Mouse (Mus musculus) embryonic facial prominence, embryonic 12.5 days (tissue): ENCODE results near the gene Ccdc47. TPM values are rescaled to one million over a fixed set of nuclear protein-coding genes. Genes with fewer than 3 reads are reported as not detected.
A peak's percentile ranks its signal among the peaks of the same experiment; 100 is the strongest.

ENCODE experiments used
- ATAC-seq: fragments of 200-750 bp; cut with Nextera tagmentation; 2 replicates; pipeline ENCODE4 v1.8.0; 2017; ENCODE audit not compliant: insufficient number of reproducible peaks, insufficient read depth, low FRiP score, low TSS enrichment
- H3K27ac ChIP-seq: fragments of 300-500 bp; sonication (generic); 2 replicates; pipeline ENCODE4 v1.5.1; 2016; ENCODE audit warnings: mild to moderate bottlenecking
- H3K27me3 ChIP-seq: fragments of 300-500 bp; sonication (generic); 2 replicates; pipeline ENCODE4 v1.6.1; 2016; ENCODE audit warnings: mild to moderate bottlenecking, moderate library complexity
- H3K36me3 ChIP-seq: fragments of 300-500 bp; sonication (generic); 2 replicates; pipeline ENCODE4 v1.6.1; 2016; ENCODE audit warnings: mild to moderate bottlenecking
- H3K4me1 ChIP-seq: fragments of 300-500 bp; sonication (generic); 2 replicates; pipeline ENCODE4 v1.6.1; 2016
- H3K4me2 ChIP-seq: fragments of 300-500 bp; sonication (generic); replicated peaks from 2 replicates; pipeline ENCODE4 v1.6.1; 2016; ENCODE audit warnings: mild to moderate bottlenecking, moderate library complexity
- H3K4me3 ChIP-seq: fragments of 300-500 bp; sonication (generic); 2 replicates; pipeline ENCODE4 v1.5.1; 2016; ENCODE audit warnings: mild to moderate bottlenecking
- H3K9ac ChIP-seq: fragments of 300-500 bp; sonication (generic); 2 replicates; pipeline ENCODE4 v1.6.1; 2016; ENCODE audit warnings: mild to moderate bottlenecking, moderate library complexity
- H3K9me3 ChIP-seq: fragments of 300-500 bp; sonication (generic); 2 replicates; pipeline ENCODE4 v1.6.1; 2016; ENCODE audit warnings: mild to moderate bottlenecking, moderate library complexity
- WGBS: fragments of 180-500 bp; shearing (Covaris S2); methylation state at CpG from one replicate; pipeline ENCODE4 v1.1.7; 2016; 5-methylcytosine and 5-hydroxymethylcytosine counted together
- polyA plus RNA-seq: library from polyadenylated mRNA; unstranded; fragments of >200 nt; fragmentation: Nextera tagmentation; extraction: Ambion mirVana; gene quantifications from 2 replicates; pipeline ENCODE4 v1.2.1, GENCODE M21; 2016

The Ccdc47 gene
- polyA plus RNA-seq, 1 experiment from 2014 or later: 81.7 TPM

GRCm38 (mm10) chr11:106159216-106159920 lies 56.8 kb downstream of the Ccdc47 start:
- Histone ChIP-seq H3K4me3 (peak overlapping the region; percentile 87), H3K4me1 (peaks cover 41% of the 10 kb centered on the region), H3K4me2 (peak overlapping the region; percentile 92), H3K27ac (peak overlapping the region; percentile 99), H3K36me3 (peaks cover 61% of the 10 kb centered on the region), H3K27me3 (no peaks in the 10 kb centered on the region), H3K9ac (peak overlapping the region; percentile 98), H3K9me3 (no peaks in the 10 kb centered on the region)
- peak; percentile 53 for ATAC-seq
- under 1% methylated on average over 22 of the region's 25 CpGs for WGBS

- Histone ChIP-seq H3K36me3 (peaks cover 61% of the 10 kb centered on the region), H3K4me1 (peaks cover 41% of the 10 kb centered on the region), H3K9ac (peak overlapping the region; percentile 98), H3K9me3 (no peaks in the 10 kb centered on the region), H3K27me3 (no peaks in the 10 kb centered on the region), H3K4me2 (peak overlapping the region; percentile 92), H3K4me3 (peak overlapping the region; percentile 87), H3K27ac (peak overlapping the region; percentile 99)
- peak; percentile 16; the same call in 1 of the 2 replicates for ATAC-seq
- WGBS: 28% methylated on average over 9 of the region's 9 CpGs
These were observed 57.3 kb downstream of the Ccdc47 start for GRCm38 (mm10) chr11:106158930-106159215.

- Histone ChIP-seq H3K4me3 (peak overlapping the region; percentile 87), H3K9me3 (no peaks in the 10 kb centered on the region), H3K4me1 (peaks cover 41% of the 10 kb centered on the region), H3K27me3 (no peaks in the 10 kb centered on the region), H3K27ac (peak overlapping the region; percentile 99), H3K9ac (peak overlapping the region; percentile 98), H3K36me3 (peaks cover 57% of the 10 kb centered on the region), H3K4me2 (peak overlapping the region; percentile 92)
- 60% methylated on average over 14 of the region's 14 CpGs for WGBS
- no peak for ATAC-seq
These were observed 57.8 kb downstream of the Ccdc47 start for GRCm38 (mm10) chr11:106158081-106158929.

GRCm38 (mm10) chr11:106157154-106157553 lies 59.0 kb downstream of the Ccdc47 start:
- no peak for ATAC-seq
- Histone ChIP-seq H3K36me3 (peaks cover 60% of the 10 kb centered on the region), H3K4me3 (no peak overlapping the region), H3K4me2 (no peak overlapping the region), H3K9ac (no peak overlapping the region), H3K27me3 (no peaks in the 10 kb centered on the region), H3K27ac (no peak overlapping the region), H3K4me1 (peaks cover 40% of the 10 kb centered on the region), H3K9me3 (no peaks in the 10 kb centered on the region)
- 88% methylated on average over 7 of the region's 7 CpGs for WGBS

- Histone ChIP-seq H3K4me2 (no peak overlapping the region), H3K36me3 (peaks cover 69% of the 10 kb centered on the region), H3K4me1 (peaks cover 31% of the 10 kb centered on the region), H3K27me3 (no peaks in the 10 kb centered on the region), H3K9ac (no peak overlapping the region), H3K27ac (no peak overlapping the region), H3K9me3 (no peaks in the 10 kb centered on the region), H3K4me3 (no peak overlapping the region)
- 90% methylated on average over 1 of the region's 1 CpGs for WGBS
- no peak for ATAC-seq
These were observed 59.9 kb downstream of the Ccdc47 start for GRCm38 (mm10) chr11:106156257-106156656.

GRCm38 (mm10) chr11:106155761-106156160 lies 60.4 kb downstream of the Ccdc47 start:
- Histone ChIP-seq H3K4me1 (peaks cover 26% of the 10 kb centered on the region), H3K4me3 (no peak overlapping the region), H3K9me3 (no peaks in the 10 kb centered on the region), H3K27me3 (no peaks in the 10 kb centered on the region), H3K27ac (peak overlapping the region; percentile 17; the same call in 1 of the 2 replicates), H3K9ac (no peak overlapping the region), H3K36me3 (peaks cover 74% of the 10 kb centered on the region), H3K4me2 (no peak overlapping the region)
- ATAC-seq: no peak
- 62% methylated on average over 3 of the region's 3 CpGs for WGBS

GRCm38 (mm10) chr11:106154770-106155169 lies 61.4 kb downstream of the Ccdc47 start:
- Histone ChIP-seq H3K27me3 (no peaks in the 10 kb centered on the region), H3K27ac (peak overlapping the region; percentile 47; the same call in 1 of the 2 replicates), H3K4me1 (peaks cover 25% of the 10 kb centered on the region), H3K4me3 (no peak overlapping the region), H3K9me3 (no peaks in the 10 kb centered on the region), H3K36me3 (peaks cover 84% of the 10 kb centered on the region), H3K9ac (no peak overlapping the region), H3K4me2 (no peak overlapping the region)
- ATAC-seq: no peak
- WGBS: 65% methylated on average over 2 of the region's 2 CpGs

- Histone ChIP-seq H3K27ac (0 out of 2 replicates have a peak overlapping the region, but pooled peaks have one; percentile 36), H3K4me3 (no peak overlapping the region), H3K36me3 (peaks cover 90% of the 10 kb centered on the region), H3K9ac (no peak overlapping the region), H3K4me1 (peaks cover 24% of the 10 kb centered on the region), H3K27me3 (no peaks in the 10 kb centered on the region), H3K4me2 (no peak overlapping the region), H3K9me3 (no peaks in the 10 kb centered on the region)
- ATAC-seq: no peak
- 78% methylated on average over 5 of the region's 5 CpGs for WGBS
These were observed 62.1 kb downstream of the Ccdc47 start for GRCm38 (mm10) chr11:106154091-106154490.

GRCm38 (mm10) chr11:106152132-106152531 lies 64.0 kb downstream of the Ccdc47 start:
- no peak for ATAC-seq
- Histone ChIP-seq H3K27me3 (no peaks in the 10 kb centered on the region), H3K27ac (no peak overlapping the region), H3K9me3 (no peaks in the 10 kb centered on the region), H3K4me3 (no peak overlapping the region), H3K9ac (no peak overlapping the region), H3K4me2 (no peak overlapping the region), H3K4me1 (peaks cover 12% of the 10 kb centered on the region), H3K36me3 (peaks cover 88% of the 10 kb centered on the region)
- WGBS: 81% methylated on average over 8 of the region's 8 CpGs

GRCm38 (mm10) chr11:106151219-106151618 lies 64.9 kb downstream of the Ccdc47 start:
- peaks cover 79% of the 10 kb centered on the region for H3K36me3 ChIP-seq
- H3K9ac ChIP-seq: no peak overlapping the region
- H3K9me3 ChIP-seq: no peaks in the 10 kb centered on the region
- H3K4me3 ChIP-seq: no peak overlapping the region
- no peak overlapping the region for H3K4me2 ChIP-seq
- 92% methylated on average over 3 of the region's 3 CpGs for WGBS
- no peaks in the 10 kb centered on the region for H3K27me3 ChIP-seq
- H3K4me1 ChIP-seq: peaks cover 3% of the 10 kb centered on the region; the same call in 1 of the 2 replicates
- H3K27ac ChIP-seq: no peak overlapping the region
- ATAC-seq: no peak
